Mouse (Mus musculus) megakaryocyte, embryonic 14.5 days (primary cell): ENCODE measurements around the gene Smagp. TPM values are rescaled to one million over a fixed set of nuclear protein-coding genes. Genes with fewer than 3 reads are reported as not detected.

Experiments used
- H3K27me3 ChIP-seq: replicated peaks from 2 replicates; pipeline ENCODE3; 2012; ENCODE audit warnings: inconsistent platforms
- H3K36me3 ChIP-seq: replicated peaks from 2 replicates; pipeline ENCODE3; 2012; ENCODE audit warnings: low read length, inconsistent platforms, mixed read lengths
- H3K4me1 ChIP-seq: 2 replicates; pipeline ENCODE4 v1.6.1; 2012; ENCODE audit warnings: inconsistent platforms
- H3K4me3 ChIP-seq: replicated peaks from 2 replicates; pipeline ENCODE3; 2012; ENCODE audit warnings: moderate library complexity, mild to moderate bottlenecking, inconsistent platforms
- H3K9me3 ChIP-seq: 2 replicates; pipeline ENCODE4 v1.6.1; 2012; ENCODE audit warnings: inconsistent platforms
- FLI1 ChIP-seq: IDR thresholded peaks from 2 replicates; pipeline ENCODE4 v1.6.1; 2012; ENCODE audit warnings: low read length, inconsistent platforms, mixed read lengths
- GATA1 ChIP-seq: IDR thresholded peaks from 3 replicates; pipeline ENCODE4 v1.6.1; 2012; ENCODE audit warnings: mixed read lengths, low read length, inconsistent platforms, borderline replicate concordance
- polyA plus RNA-seq: library from polyadenylated mRNA; stranded (reverse); fragments of >175 nt; gene quantifications from 2 replicates; pipeline ENCODE4 v1.2.3, GENCODE M21; 2012; ENCODE audit warnings: low replicate concordance; ENCODE audit not compliant: insufficient read depth

Gene Smagp
- polyA plus RNA-seq, 1 experiment: 57.2 TPM

GRCm38 (mm10) chr15:100577972-100578371 is 58.8 kb downstream of the Smagp start:
- H3K36me3 ChIP-seq: no peaks in the 10 kb centered on the region
- H3K4me1 ChIP-seq: peaks cover 4% of the 10 kb centered on the region; the same call in 1 of the 2 replicates
- no peaks in the 10 kb centered on the region for H3K9me3 ChIP-seq
- H3K4me3 ChIP-seq: peak overlapping the region; percentile 33
- H3K27me3 ChIP-seq: peaks cover 87% of the 10 kb centered on the region
- TF ChIP-seq FLI1 (no peak), GATA1 (no peak)

GRCm38 (mm10) chr15:100576810-100577209 is 59.9 kb downstream of the Smagp start:
- peaks cover 4% of the 10 kb centered on the region; the same call in 1 of the 2 replicates for H3K4me1 ChIP-seq
- TF ChIP-seq FLI1 (no peak), GATA1 (no peak)

GRCm38 (mm10) chr15:100576392-100576791 is 60.3 kb downstream of the Smagp start:
- Histone ChIP-seq H3K4me3 (no peak overlapping the region), H3K4me1 (peaks cover 4% of the 10 kb centered on the region; the same call in 1 of the 2 replicates), H3K9me3 (no peaks in the 10 kb centered on the region), H3K36me3 (no peaks in the 10 kb centered on the region), H3K27me3 (peaks cover 75% of the 10 kb centered on the region)
- TF ChIP-seq GATA1 (no peak), FLI1 (no peak)

More at GRCm38 (mm10) chr15:100576810-100577209, 59.9 kb downstream of the Smagp start:
- no peak overlapping the region for H3K4me3 ChIP-seq
- peaks cover 77% of the 10 kb centered on the region for H3K27me3 ChIP-seq
- H3K9me3 ChIP-seq: no peaks in the 10 kb centered on the region
- H3K36me3 ChIP-seq: no peaks in the 10 kb centered on the region

GRCm38 (mm10) chr15:100575366-100575765 is 61.4 kb downstream of the Smagp start:
- H3K4me3 ChIP-seq: no peak overlapping the region
- no peaks in the 10 kb centered on the region for H3K36me3 ChIP-seq
- peaks cover 74% of the 10 kb centered on the region for H3K27me3 ChIP-seq
- no peak for TF ChIP-seq FLI1
- TF ChIP-seq GATA1: no peak
- H3K4me1 ChIP-seq: peaks cover 4% of the 10 kb centered on the region; the same call in 1 of the 2 replicates
- no peaks in the 10 kb centered on the region for H3K9me3 ChIP-seq

- Histone ChIP-seq H3K4me3 (no peak overlapping the region), H3K27me3 (peaks cover 71% of the 10 kb centered on the region), H3K4me1 (peaks cover 4% of the 10 kb centered on the region), H3K36me3 (no peaks in the 10 kb centered on the region), H3K9me3 (no peaks in the 10 kb centered on the region)
- TF ChIP-seq FLI1: no peak
- TF ChIP-seq GATA1: no peak
These were observed 62.4 kb downstream of the Smagp start for GRCm38 (mm10) chr15:100574378-100574777.

- no peaks in the 10 kb centered on the region for H3K9me3 ChIP-seq
- H3K27me3 ChIP-seq: peaks cover 71% of the 10 kb centered on the region
- H3K4me3 ChIP-seq: no peak overlapping the region
- H3K36me3 ChIP-seq: no peaks in the 10 kb centered on the region
- peaks cover 9% of the 10 kb centered on the region for H3K4me1 ChIP-seq
- no peak for TF ChIP-seq FLI1
- TF ChIP-seq GATA1: no peak
These were observed 62.8 kb downstream of the Smagp start for GRCm38 (mm10) chr15:100573946-100574345.

Other genes starting within 250 kb of the Smagp start
- not detected in 2 replicates for gene Gm5475, start 214.8 kb downstream of the Smagp start, polyA plus RNA-seq
- 0.62 TPM in 1 of 2 replicates, not detected in the other for gene Slc11a2, start 211.9 kb downstream of the Smagp start, polyA plus RNA-seq
- 21.1 and 42.7 TPM in 2 replicates for gene Letmd1, start 167.9 kb downstream of the Smagp start, polyA plus RNA-seq
- gene Csrnp2, start 141.5 kb downstream of the Smagp start, polyA plus RNA-seq: 0.46 TPM in 1 of 2 replicates, not detected in the other
- gene Tfcp2, start 84.9 kb downstream of the Smagp start, polyA plus RNA-seq: 3.0 TPM in 1 of 2 replicates, not detected in the other
- 1.6 and 2.9 TPM in 2 replicates for gene Pou6f1, start 37.0 kb downstream of the Smagp start, polyA plus RNA-seq
- gene Dazap2, start 21.6 kb downstream of the Smagp start, polyA plus RNA-seq: 28.5 and 32.0 TPM in 2 replicates
- 2,082 and 2,619 TPM in 2 replicates for gene Bin2, start 32.6 kb upstream of the Smagp start, polyA plus RNA-seq
- 12.5 and 23.0 TPM in 2 replicates for gene Cela1, start 51.0 kb upstream of the Smagp start, polyA plus RNA-seq
- 2.3 TPM in 1 of 2 replicates, not detected in the other for gene Galnt6, start 92.4 kb upstream of the Smagp start, polyA plus RNA-seq
- gene Slc4a8, start 124.8 kb upstream of the Smagp start, polyA plus RNA-seq: 0.02 TPM in 1 of 2 replicates, not detected in the other
- gene Scn8a, start 232.9 kb upstream of the Smagp start, polyA plus RNA-seq: not detected in 2 replicates